Comparison of ENCODE assay signal across 10 mouse cellular contexts in genomic region chr7:117414341-117415008, GRCm38 (mm10). TPM values are rescaled to one million over a fixed set of nuclear protein-coding genes. Genes with fewer than 3 reads are reported as not detected.
DNase-seq lines count a peak whose midpoint lies in the region; ATAC-seq lines count a peak whose summit lies in the region.
"Had no signal": no experiment of that assay in that cellular context is flagged by ENCODE, and none has a peak within 500 bp of the region (broad histone marks: within the 10 kb centered on the region; RNA-seq: fewer than 3 reads in every experiment).

No protein-coding gene starts in this region.

- H3K36me3 ChIP-seq in heart, embryonic 15.5 days, result no peaks in the 10 kb centered on the region
- H3K36me3 ChIP-seq in hindbrain, embryonic 10.5 days, result no peaks in the 10 kb centered on the region
- H3K36me3 ChIP-seq: limb, embryonic 12.5 days had no signal

- no peak overlapping the region for H3K27ac ChIP-seq in heart, embryonic 15.5 days
- no peak overlapping the region for H3K27ac ChIP-seq in hindbrain, embryonic 10.5 days
- H3K27ac ChIP-seq: limb, embryonic 12.5 days had no signal

- no peak overlapping the region for H3K9ac ChIP-seq in heart, embryonic 15.5 days
- H3K9ac ChIP-seq: limb, embryonic 12.5 days had no signal

- 45% methylated on average over 12 of the region's 12 CpGs for WGBS in heart, embryonic 15.5 days
- 84% methylated on average over 12 of the region's 12 CpGs for WGBS in hindbrain, embryonic 10.5 days

- peaks cover 28% of the 10 kb centered on the region for H3K4me1 ChIP-seq in heart, embryonic 15.5 days (replicated peaks)
- 0 out of 2 replicates have a peak, but pooled peaks cover 7% of the 10 kb centered on the region for H3K4me1 ChIP-seq in hindbrain, embryonic 10.5 days (replicated peaks)

- intact Hi-C loops in heart, postnatal 25 days (cut with DNase I), result no loop called here

- 0 out of 2 replicates have a peak, but pooled peaks have one; percentile 18 for ATAC-seq in heart, embryonic 15.5 days (replicated peaks; ENCODE audit: insufficient number of reproducible peaks, insufficient read depth, low FRiP score, low read depth)
- peak; percentile 23; the same call in 1 of the 2 replicates for ATAC-seq in granulocyte monocyte progenitor cell, adult 5-6 weeks (replicated peaks; ENCODE audit: poor library complexity, severe bottlenecking)

- no peaks in the 10 kb centered on the region for H3K27me3 ChIP-seq in heart, embryonic 15.5 days
- no peaks in the 10 kb centered on the region for H3K27me3 ChIP-seq in hindbrain, embryonic 10.5 days (ENCODE audit: insufficient read depth, poor library complexity, severe bottlenecking)
- H3K27me3 ChIP-seq: limb, embryonic 12.5 days had no signal

- no peaks in the 10 kb centered on the region for H3K9me3 ChIP-seq in heart, embryonic 15.5 days (replicated peaks)
- no peaks in the 10 kb centered on the region for H3K9me3 ChIP-seq in hindbrain, embryonic 10.5 days
- H3K9me3 ChIP-seq: limb, embryonic 12.5 days had no signal

- DNase-seq in heart, postnatal 25 days (ENCODE audit: low spot score), result no peak
- peak; percentile 21 to 30 for DNase-seq in CD8-positive naive resting alpha-beta T cell, adult 2 months (ENCODE audit: low read depth in 2 of 2, low spot score in 2 of 2)
- DNase-seq in spleen, postnatal 36 days (ENCODE audit: low spot score in 2 of 2), result peak; percentile 55 to 67
- DNase-seq in retina, embryonic 14.5 days (ENCODE audit: low spot score), result no peak
- DNase-seq in layer of hippocampus, postnatal 10 days (ENCODE audit: low spot score in 2 of 2), result no peak
- no peak for DNase-seq in hindbrain, embryonic 10.5 days (ENCODE audit: low spot score)
- DNase-seq: kidney, adult 18-20 months had no signal

- no peak overlapping the region for H3K4me2 ChIP-seq in heart, embryonic 15.5 days
- H3K4me2 ChIP-seq: limb, embryonic 12.5 days had no signal

- no peak overlapping the region for H3K4me3 ChIP-seq in heart, embryonic 15.5 days
- H3K4me3 ChIP-seq in hindbrain, embryonic 10.5 days, result no peak overlapping the region
- H3K4me3 ChIP-seq: limb, embryonic 12.5 days had no signal

RNA-seq across cellular contexts. Expression of gene Xylt1, which starts 33.7 kb away (rescaled TPM):
- 0.91 and 1.3 TPM in 2 replicates for polyA plus RNA-seq in heart, embryonic 15.5 days (2015; fragmentation: Nextera tagmentation; extraction: Ambion mirVana)
- 1 to 10 TPM; 2.8 to 3.2 TPM for total RNA-seq in heart, postnatal 25 days (2021)
- 21.9 and 26.8 TPM in 2 replicates for total RNA-seq in granulocyte monocyte progenitor cell, adult 5-6 weeks (2014; fragmentation: Nextera tagmentation)
- 16.2 and 20.9 TPM in 2 replicates for total RNA-seq in granulocyte monocyte progenitor cell, adult 5-6 weeks (2017)
- total RNA-seq in layer of hippocampus, postnatal 10 days (2021), result 10 to 100 TPM; 54.7 to 66.3 TPM
- polyA plus RNA-seq in hindbrain, embryonic 10.5 days (2016; fragmentation: Nextera tagmentation; extraction: Ambion mirVana), result 0.92 and 1.4 TPM in 2 replicates

Comparison
In these comparisons a context has a peak if more than half of its experiments do, and no peak if none do; other contexts are left out.
1. DNase-seq: peak in CD8-positive naive resting alpha-beta T cell, adult 2 months (2 of 2) and spleen, postnatal 36 days (2 of 2); none in heart, postnatal 25 days (single experiment), retina, embryonic 14.5 days (single experiment), layer of hippocampus, postnatal 10 days (0 of 2) and hindbrain, embryonic 10.5 days (single experiment).
2. RNA of gene Xylt1, which starts 33.7 kb away (total RNA-seq): 54.7 to 66.3 TPM in layer of hippocampus, postnatal 10 days and 16.2 to 26.8 TPM in granulocyte monocyte progenitor cell, adult 5-6 weeks; 2.8 to 3.2 TPM in heart, postnatal 25 days; every median in the first group is over 4 times any median in the second.